Mouse (Mus musculus) cerebellum, adult 18-20 months (tissue): ENCODE results near the gene Dnah10.

Source experiments
- DNase-seq, 2 experiments: peaks; one replicate each; pipeline ENCODE4 v3.0.0; 2021

Gene Dnah10

DNA sequence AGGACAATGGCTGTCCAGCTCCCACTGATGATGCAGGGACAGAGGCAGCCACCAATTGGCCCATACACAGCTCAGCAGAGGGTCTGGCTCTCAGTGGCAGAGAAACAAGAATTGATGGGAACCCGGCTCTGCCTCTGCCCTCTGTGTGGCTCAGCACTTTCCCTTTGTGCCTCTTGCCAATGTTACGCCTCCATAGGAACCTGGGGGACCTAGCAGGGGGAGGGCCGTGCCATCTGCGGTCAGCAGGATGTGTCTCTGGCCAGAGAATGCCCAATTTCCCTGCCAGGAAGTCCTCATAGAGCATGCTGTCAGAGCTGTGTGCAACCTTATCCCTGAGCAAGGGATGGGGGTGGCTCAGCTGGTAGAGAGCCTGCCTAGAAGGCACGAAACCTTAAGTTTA is 89.9 kb downstream of the Dnah10 start:
- DNase-seq, result peak; percentile 83 to 90

GRCm38 (mm10) chr5:124817050-124817449 is 92.2 kb downstream of the Dnah10 start:
- no peak for DNase-seq

DNA sequence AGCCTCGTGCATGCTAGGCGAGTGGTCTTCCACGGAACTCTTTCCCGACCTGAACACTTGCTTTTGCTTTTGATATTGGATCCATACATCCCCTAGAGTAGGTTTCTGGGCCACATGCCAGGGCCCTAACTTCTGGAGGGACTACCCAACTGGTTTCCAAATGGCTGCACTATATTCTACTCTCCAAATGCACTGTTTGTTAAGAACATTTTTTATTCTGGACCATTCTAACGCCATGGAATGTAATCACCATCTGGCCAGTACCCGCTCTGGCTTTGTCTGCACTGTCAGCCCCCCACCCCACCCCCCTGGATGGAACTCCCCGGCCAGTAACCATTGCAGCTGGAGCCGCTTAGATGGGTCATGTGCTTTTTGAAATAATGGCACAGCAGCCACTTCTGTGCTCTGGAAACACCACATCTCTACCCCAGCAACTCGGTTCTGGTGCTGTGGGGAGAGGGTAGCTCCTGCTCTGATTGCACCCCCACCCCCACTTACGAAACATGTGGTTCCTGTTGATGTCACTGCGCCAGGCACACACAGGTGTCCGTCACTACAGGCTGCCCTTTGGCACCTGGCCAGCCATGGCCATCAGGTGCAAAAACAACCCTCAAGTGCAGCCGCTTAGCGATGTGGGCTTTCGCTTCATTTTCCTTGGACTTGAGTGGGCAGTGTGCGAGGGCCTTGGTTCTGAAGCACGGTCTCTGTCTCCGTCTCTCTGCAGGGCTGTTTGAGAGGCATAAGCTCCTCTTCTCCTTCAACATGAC is 97.4 kb downstream of the Dnah10 start:
- DNase-seq, result peak; percentile 47 to 62

DNA sequence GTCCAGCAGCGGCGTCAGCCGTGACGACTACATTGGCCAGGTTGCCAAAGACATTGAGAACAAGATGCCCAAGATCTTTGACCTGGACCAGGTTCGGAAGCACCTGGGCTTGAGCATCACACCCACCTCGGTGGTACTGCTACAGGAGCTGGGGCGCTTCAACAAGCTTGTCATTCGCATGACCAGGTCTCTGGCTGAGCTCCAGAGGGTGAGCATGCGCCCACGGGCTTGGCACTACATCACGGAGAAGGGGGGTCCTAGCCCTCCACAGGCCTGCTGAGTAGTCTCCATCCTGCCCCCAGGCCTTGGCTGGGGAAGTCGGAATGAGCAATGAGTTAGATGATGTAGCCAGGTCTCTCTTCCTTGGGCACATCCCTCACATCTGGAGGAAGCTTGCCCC is 105.4 kb downstream of the Dnah10 start:
- no peak for DNase-seq

DNA sequence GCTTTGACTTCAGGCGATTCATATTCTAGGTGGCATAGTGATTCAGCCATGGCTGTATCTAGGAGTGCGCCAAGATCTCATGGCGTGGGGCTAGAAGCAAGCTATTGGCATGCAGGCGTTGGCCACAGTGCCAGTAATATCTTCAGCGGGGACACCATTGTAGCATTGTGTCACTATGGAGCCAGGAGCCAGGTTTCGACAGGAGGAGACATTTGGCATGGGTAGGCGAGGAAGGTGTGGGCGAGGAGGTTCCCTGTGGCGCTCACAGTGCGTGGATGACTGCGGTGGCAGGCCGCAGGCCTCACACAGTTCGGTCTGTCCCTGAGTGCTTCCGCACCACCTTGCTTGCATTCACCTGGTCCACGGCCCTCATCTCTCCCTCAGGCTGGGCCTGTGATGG is 110.3 kb downstream of the Dnah10 start:
- DNase-seq, result peak; percentile 91 to 93

- peak; percentile 41 to 54 for DNase-seq
Measured at GRCm38 (mm10) chr5:124836075-124836474, 111.2 kb downstream of the Dnah10 start.

GRCm38 (mm10) chr5:124836621-124837020 is 111.7 kb downstream of the Dnah10 start:
- peak; percentile 92 to 96 for DNase-seq

DNA sequence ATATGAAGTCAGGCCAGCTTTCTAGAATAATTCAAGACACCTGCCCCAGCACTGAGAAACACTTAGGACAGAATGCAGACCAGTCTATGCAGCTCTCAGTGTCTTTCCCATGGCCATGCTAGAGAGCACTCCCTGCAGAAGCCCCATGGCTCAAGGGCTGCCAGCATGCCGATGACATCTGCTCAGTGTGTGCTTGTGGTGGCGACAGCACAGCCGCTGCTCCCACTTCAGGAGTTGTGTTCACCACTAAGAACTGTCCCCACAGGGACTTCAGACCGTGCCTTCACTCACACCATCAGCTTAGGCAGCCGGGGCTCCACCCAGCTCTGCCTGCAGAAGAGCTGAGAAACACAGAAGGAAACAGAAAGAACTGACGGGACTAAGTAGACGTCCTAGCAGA is 115.3 kb downstream of the Dnah10 start:
- no peak for DNase-seq

DNA sequence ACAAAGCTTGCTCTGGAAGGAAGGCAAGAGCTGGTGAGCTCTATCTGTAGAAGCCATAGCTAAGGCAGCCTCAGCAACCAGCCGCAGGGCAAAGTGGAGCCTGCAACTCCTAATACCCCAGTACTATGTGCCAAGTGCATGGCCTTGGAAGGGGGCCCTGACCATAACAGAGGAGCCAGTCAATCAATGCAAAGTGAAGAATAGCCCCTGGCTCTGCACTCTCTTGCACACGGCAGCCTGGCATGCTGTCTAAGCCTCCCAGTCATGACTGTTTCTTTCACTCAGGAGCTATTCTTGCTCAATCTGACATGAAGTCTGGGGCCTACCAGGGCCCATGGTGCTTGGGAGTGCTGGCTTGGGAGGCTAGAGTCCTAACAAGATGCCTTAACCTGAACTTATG is 115.8 kb downstream of the Dnah10 start:
- no peak for DNase-seq

DNA sequence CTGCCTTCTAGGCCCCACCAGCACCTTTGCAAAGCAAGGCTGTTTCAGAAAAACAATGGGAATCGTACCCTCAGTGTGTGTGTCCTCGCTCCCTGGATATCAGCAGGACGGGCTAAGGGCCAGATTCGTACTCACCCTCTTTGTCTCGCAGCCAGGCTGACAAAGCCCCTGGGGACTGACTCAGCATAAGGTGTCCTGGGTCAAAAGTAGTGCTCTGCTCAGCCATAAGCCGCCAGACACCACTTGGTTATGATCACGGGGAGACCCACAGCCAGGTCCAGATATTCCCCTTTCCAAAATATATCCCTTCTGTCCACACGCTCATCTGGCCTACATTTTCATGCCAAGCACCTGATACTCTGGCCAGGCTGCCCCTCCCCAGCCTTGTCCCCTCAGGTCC is 118.5 kb downstream of the Dnah10 start:
- DNase-seq, result peak; percentile 57 to 62

DNA sequence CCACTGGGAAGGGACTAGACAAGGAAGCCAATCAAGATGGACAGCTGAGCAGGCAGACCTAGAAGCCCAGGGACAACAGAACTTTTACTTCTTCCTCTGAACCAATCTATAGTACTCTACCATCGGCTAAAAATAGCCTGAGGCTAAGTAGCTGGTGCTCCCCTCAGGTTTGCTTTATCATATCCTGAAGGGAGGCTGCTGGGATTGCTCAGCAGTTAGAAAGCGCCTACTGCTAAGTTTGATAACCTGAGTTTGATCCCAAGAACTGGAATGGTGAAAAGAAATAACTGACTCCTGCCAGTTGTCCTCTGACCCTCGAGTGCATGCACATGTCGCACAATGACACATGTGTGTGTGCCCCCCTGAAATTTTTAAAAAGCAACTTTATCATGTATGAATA is 120.0 kb downstream of the Dnah10 start:
- no peak for DNase-seq

DNA sequence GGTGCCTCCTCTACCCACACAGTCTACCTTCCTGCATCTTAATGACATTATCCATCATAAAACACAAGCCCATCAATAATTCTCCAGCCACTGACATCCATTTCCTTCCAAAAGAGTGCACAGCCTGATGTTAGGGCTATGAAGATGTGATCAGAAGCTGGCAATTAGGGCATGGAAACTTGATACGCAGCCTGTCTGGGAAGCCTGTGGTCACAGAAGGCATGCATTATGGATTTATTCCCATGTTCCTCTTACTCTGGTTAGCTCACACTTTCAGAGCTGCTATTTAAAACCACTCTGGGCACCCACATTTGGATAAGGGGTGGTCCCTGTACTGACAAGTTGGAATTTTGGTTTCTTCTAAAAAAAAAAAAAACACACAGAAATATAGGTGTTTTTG is 122.1 kb downstream of the Dnah10 start:
- DNase-seq, result no peak

- DNase-seq, result no peak
Measured at GRCm38 (mm10) chr5:124848994-124849393, 124.1 kb downstream of the Dnah10 start.

DNA sequence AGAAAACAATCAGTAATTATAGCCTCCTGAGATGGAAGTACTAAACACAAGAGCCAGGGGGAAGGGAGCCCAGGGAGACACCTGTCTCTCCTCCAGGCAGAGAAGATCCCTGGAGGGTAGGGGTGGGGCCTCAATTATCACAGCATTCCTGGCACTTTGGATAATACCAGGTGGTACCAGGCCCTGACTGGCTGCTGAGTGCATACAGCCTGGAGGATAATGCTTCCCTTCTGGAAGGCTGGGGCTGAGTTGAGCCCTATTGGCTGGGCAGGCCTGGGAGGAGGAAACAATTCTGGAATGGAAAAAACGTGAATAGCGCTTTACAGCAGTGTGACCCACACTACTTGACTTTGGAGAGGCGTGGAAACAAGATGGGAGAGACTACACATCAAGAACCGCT is 126.7 kb downstream of the Dnah10 start:
- peak in 1 of 2 experiments; percentile 55 for DNase-seq

DNA sequence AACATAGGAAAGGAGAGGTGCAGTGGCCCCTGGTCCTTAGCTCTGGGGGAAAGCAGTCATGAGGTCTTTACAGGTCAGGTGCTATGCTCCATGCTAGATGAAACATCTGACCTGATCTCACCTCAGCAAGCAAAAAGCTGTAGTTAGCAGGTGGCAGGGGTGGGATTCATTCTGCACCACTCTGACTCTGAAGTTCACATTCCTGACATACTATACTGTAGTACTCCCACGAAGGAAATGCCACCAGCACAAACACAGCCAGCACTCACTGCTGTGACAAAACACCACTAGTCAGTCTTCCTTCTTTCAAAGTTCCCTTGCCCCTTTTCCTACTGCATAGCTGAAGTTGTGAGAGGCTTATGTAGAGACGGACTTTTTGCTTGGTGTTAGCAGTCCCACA is 127.4 kb downstream of the Dnah10 start:
- no peak for DNase-seq

DNA sequence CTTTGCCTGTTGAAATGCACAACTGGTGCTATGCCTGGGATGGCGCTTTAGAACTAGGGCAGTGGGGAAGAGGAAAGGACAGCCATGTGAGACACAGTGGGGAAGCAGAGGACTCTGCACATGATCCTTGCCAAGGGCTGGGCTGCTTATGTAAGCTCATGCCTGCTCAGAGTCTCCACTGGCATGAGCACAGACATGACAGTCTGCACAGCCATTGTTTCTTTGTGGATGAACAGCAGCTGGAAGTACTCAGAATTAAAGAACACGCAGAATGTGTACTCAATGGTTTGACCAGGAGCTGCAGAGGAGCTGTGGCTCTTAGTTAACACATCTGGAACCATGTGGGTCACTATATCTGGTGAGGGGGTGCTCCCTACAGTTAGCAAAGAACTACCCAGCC is 128.2 kb downstream of the Dnah10 start:
- DNase-seq, result peak; percentile 80 to 87

- no peak for DNase-seq
Measured at GRCm38 (mm10) chr5:124854202-124854601, 129.3 kb downstream of the Dnah10 start.

GRCm38 (mm10) chr5:124860013-124860412 is 135.1 kb downstream of the Dnah10 start:
- DNase-seq, result peak; percentile 43 to 63

GRCm38 (mm10) chr5:124861463-124861862 is 136.6 kb downstream of the Dnah10 start:
- peak; percentile 68 to 78 for DNase-seq

GRCm38 (mm10) chr5:124862013-124862866 is 137.4 kb downstream of the Dnah10 start, which contains the start of the genes Ccdc92 and Zfp664:
Ccdc92 (minus strand) TSS chr5:124862424.
Zfp664 (plus strand) TSS chr5:124862691.
- peak; percentile 98 for DNase-seq

DNA sequence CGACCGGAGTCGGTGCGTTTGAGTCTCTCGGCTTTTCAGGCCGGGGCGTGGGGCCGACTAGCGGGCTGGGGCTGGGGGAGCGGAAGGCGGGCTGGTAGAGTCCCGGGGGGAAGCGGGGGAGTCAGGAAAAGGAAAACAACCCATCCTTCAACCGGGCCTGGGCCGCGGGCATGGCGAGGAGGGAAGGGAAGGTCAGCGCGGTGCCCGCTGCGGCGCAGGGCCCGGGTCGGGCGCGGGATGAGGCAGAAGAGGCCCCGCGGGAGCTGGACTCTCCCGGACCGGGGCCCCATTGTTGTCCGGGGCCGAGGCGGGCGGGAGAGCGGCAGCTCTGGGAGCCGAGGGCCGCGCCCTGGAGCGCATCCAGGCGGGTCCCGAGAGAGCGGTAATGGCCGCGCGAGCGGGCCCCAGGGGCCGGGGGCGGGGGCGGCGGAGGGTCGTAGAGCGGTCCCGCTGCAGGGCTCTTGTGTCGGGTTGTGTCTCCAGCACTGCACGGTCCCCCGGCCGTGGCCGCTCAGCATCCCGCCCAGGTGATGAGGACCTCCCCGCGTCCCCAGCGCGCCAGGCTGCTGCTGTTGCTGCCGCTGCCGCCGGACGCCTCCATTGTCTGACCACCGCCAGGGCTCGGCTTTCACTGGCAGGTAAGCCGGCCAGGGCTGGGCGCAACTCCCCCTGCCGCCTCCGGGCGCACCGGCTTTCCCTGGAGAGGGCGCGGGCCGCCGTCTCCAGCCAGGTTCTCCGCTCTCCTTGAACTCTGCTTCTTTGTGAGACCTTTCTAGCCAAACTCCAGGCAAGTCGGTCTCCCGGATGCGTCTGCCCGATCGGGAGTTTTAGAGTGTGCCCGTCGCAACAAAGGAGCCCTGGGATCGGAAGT is 138.2 kb downstream of the Dnah10 start:
- peak; percentile 61 to 67 for DNase-seq

GRCm38 (mm10) chr5:124868981-124869380 is 144.1 kb downstream of the Dnah10 start:
- peak; percentile 83 to 84 for DNase-seq

GRCm38 (mm10) chr5:124872033-124872432 is 147.1 kb downstream of the Dnah10 start:
- peak in 1 of 2 experiments; percentile 37 for DNase-seq
